18 mouse cellular contexts compared by ENCODE assay signal in genomic region chr7:80495210-80495609, GRCm38 (mm10). TPM values are rescaled to one million over a fixed set of nuclear protein-coding genes. Genes with fewer than 3 reads are reported as not detected.
DNase-seq lines count a peak whose midpoint lies in the region; ATAC-seq lines count a peak whose summit lies in the region.
"Had no signal": no experiment of that assay in that cellular context is flagged by ENCODE, and none has a peak within 500 bp of the region (broad histone marks: within the 10 kb centered on the region; RNA-seq: fewer than 3 reads in every experiment).

No protein-coding gene starts in this region.

- WGBS in midbrain, embryonic 11.5 days, result 92% methylated on average over 6 of the region's 6 CpGs
- 89% methylated on average over 6 of the region's 6 CpGs for WGBS in midbrain, embryonic 10.5 days

- H3K27me3 ChIP-seq in midbrain, embryonic 11.5 days (ENCODE audit: control insufficient read depth, insufficient read depth, low read length), result no peaks in the 10 kb centered on the region
- no peaks in the 10 kb centered on the region for H3K27me3 ChIP-seq in midbrain, embryonic 10.5 days (ENCODE audit: low read depth, poor library complexity, severe bottlenecking)
- H3K27me3 ChIP-seq: hindbrain, embryonic 15.5 days; limb, embryonic 12.5 days; liver, embryonic 15.5 days had no signal

- H3K4me1 ChIP-seq in midbrain, embryonic 11.5 days (ENCODE audit: control insufficient read depth, insufficient read depth, low read length), result no peaks in the 10 kb centered on the region
- no peaks in the 10 kb centered on the region for H3K4me1 ChIP-seq in midbrain, embryonic 10.5 days
- H3K4me1 ChIP-seq: heart, embryonic 10.5 days; hindbrain, embryonic 15.5 days; limb, embryonic 12.5 days had no signal

- no peak overlapping the region for H3K9ac ChIP-seq in midbrain, embryonic 11.5 days (ENCODE audit: low read length)
- H3K9ac ChIP-seq: hindbrain, embryonic 15.5 days; limb, embryonic 12.5 days; liver, embryonic 15.5 days had no signal

- peak; percentile 22 to 57 for DNase-seq in adrenal gland, adult (ENCODE audit: inconsistent age in 2 of 2, low spot score in 1 of 2)
- no peak for DNase-seq in adrenal gland, postnatal 4 days (ENCODE audit: low spot score in 2 of 2)
- peak; percentile 6 for DNase-seq in midbrain, embryonic 11.5 days (ENCODE audit: low spot score, missing footprints)
- no peak for DNase-seq in midbrain, embryonic 10.5 days (ENCODE audit: low spot score)
- peak; percentile 38 for DNase-seq in brain, adult 2 months (ENCODE audit: low read depth, low spot score)
- no peak for DNase-seq in retina, embryonic 14.5 days (ENCODE audit: low spot score)
- DNase-seq: cerebellum, postnatal 10 days; gastrocnemius, postnatal 10 days; heart, postnatal 14 days; kidney, adult 18-20 months; kidney, postnatal 4 days; right cerebral cortex, postnatal 14 days had no signal

- H3K4me3 ChIP-seq in midbrain, embryonic 11.5 days (ENCODE audit: low read depth, low read length), result no peak overlapping the region
- no peak overlapping the region for H3K4me3 ChIP-seq in midbrain, embryonic 10.5 days
- H3K4me3 ChIP-seq: heart, embryonic 10.5 days; hindbrain, embryonic 15.5 days; limb, embryonic 12.5 days; liver, embryonic 15.5 days had no signal

- H3K4me2 ChIP-seq in midbrain, embryonic 11.5 days, result no peak overlapping the region
- H3K4me2 ChIP-seq: hindbrain, embryonic 15.5 days; limb, embryonic 12.5 days; liver, embryonic 15.5 days had no signal

- no peak overlapping the region for H3K27ac ChIP-seq in midbrain, embryonic 11.5 days (ENCODE audit: low read depth, low read length)
- no peak overlapping the region for H3K27ac ChIP-seq in midbrain, embryonic 10.5 days (replicated peaks)
- H3K27ac ChIP-seq: heart, embryonic 10.5 days; hindbrain, embryonic 15.5 days; limb, embryonic 12.5 days; liver, embryonic 15.5 days had no signal

- no peaks in the 10 kb centered on the region for H3K9me3 ChIP-seq in midbrain, embryonic 11.5 days (ENCODE audit: control insufficient read depth, low read length)
- no peaks in the 10 kb centered on the region for H3K9me3 ChIP-seq in midbrain, embryonic 10.5 days (replicated peaks)
- H3K9me3 ChIP-seq: heart, embryonic 10.5 days; hindbrain, embryonic 15.5 days; limb, embryonic 12.5 days; liver, embryonic 15.5 days had no signal

- no peak for ATAC-seq in midbrain, embryonic 11.5 days (ENCODE audit: low FRiP score)
- peak; percentile 72 for ATAC-seq in megakaryocyte progenitor cell, adult 5-6 weeks (replicated peaks; ENCODE audit: poor library complexity)
- no peak for ATAC-seq in inflammation-experienced regulatory T-cells, adult 6 months

- H3K36me3 ChIP-seq in midbrain, embryonic 11.5 days (ENCODE audit: control insufficient read depth, insufficient read depth, low read length), result 0 out of 2 replicates have a peak, but pooled peaks cover 2% of the 10 kb centered on the region
- peaks cover 86% of the 10 kb centered on the region for H3K36me3 ChIP-seq in midbrain, embryonic 10.5 days

RNA-seq across cellular contexts. Expression of gene Blm, which starts 39.7 kb away (rescaled TPM):
- 10 to 100 TPM; 13.9 to 18.0 TPM for total RNA-seq in adrenal gland, postnatal 4 days (2021)
- polyA plus RNA-seq in midbrain, embryonic 11.5 days (2014; fragmentation: Nextera tagmentation; extraction: Ambion mirVana), result 38.1 and 43.9 TPM in 2 replicates
- polyA plus RNA-seq in midbrain, embryonic 10.5 days (2016; fragmentation: Nextera tagmentation; extraction: Ambion mirVana), result 45.2 and 49.0 TPM in 2 replicates
- total RNA-seq in megakaryocyte progenitor cell, adult 5-6 weeks (2015), result 60.4 and 76.5 TPM in 2 replicates
- 36.9 and 56.7 TPM in 2 replicates for total RNA-seq in megakaryocyte progenitor cell, adult 5-6 weeks (2017)
- 10 to 100 TPM in 1 of 3 experiments, 1 to 10 TPM in 2; 6.5 to 10.1 (median 9.6) TPM for polyA plus RNA-seq in inflammation-experienced regulatory T-cells, adult 6 months (2017; shearing (Covaris generic))

Comparison
In these comparisons a context has a peak if more than half of its experiments do, and no peak if none do; other contexts are left out.
1. DNase-seq: peak in adrenal gland, adult (2 of 2), midbrain, embryonic 11.5 days (single experiment) and brain, adult 2 months (single experiment); none in adrenal gland, postnatal 4 days (0 of 2), midbrain, embryonic 10.5 days (single experiment) and retina, embryonic 14.5 days (single experiment).